Mouse (Mus musculus): ENCODE measurements around the gene Gm15557.
A peak's percentile ranks its signal among the peaks of the same experiment; 100 is the strongest.

Gm15557 gene

DNA sequence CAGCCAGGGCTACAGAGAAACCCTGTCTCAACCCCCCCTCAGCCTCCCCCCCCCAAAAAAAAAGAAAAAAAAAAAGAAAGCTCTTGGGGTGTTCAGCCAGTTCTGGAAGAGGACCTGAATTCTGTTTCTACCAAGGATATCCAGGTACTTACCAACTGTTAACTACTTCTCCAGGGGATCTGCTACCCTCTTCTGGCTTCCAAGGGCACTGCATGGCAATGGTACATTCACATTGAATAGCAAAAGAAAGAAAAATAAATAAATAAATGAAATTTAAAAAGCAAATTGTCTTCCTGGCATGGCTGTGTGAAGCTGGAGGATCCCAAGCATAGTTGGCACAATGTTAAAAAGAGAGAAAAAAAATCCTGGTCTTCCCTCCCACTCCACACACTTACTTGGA is 11.5 kb downstream of the Gm15557 start:
- DNase-seq (ENCODE audit: low spot score) = no peak

DNA sequence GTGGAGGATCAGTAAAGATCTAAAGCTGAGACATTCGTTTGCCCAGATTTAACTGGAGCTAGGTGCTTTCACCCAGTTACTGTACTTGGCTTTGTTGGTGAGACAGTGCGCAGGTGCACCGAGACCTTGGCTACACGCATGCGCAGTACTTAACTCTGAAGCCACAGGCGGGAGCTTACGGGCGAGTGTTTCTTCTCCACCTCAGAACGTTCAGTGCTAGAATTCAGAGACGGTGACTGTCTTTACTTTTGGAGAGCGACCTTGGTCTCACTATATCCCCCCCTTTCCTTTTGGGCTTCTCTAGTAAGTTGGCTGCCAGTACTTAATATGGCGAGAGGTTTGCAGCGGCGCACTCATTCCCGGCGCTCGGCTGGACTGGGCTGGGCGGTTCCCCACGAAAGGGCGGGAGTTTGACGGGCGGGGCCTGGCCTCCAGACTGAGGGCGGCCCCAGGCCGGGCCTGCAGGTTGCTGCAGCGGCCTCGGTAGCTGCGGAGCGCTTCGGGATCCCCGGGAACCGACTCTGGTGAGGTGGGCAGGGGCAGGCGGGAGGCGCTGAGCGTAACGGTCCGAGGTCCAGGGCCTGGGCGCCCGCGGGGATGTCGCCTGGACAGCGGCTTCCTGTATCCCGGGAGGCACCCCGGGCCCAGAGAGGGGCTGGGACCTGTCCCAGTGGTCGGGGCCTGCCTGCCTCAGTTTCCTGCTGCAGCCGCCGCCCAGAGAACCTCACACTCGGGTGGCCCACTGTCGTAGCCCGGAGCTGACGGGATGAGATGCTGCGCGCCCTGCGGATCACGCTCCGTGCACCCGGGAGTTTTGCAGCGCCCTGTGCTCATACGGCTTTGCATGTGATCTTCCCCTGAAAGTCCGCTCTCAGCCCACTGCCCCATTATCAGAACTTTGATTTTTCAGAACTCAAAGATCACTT is 15.9 kb downstream of the Gm15557 start, which contains the start of gene Cep250:
Cep250 (plus strand) TSS at position 325 of the 926 bp plus-strand sequence.
- DNase-seq (ENCODE audit: low spot score) = peak; percentile 86

DNA sequence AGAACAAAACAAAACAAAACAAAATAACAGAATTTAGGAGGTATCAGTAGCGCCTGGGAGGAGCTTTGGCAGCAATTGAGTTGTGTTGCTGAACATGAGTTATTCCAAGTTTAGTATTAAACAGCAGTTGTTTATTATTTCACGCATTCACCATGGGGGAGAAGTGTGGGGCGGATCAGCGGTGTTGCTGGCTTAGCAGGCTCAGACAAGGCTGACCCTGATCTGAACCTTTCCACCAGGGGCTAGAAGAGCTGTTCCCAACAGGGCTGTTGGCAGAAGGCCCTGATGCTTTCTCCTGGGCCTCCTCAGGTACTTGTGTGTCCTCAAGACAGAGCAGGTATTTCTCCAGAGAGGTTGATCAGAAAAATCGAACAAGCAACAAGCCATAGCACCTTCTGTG is 19.5 kb downstream of the Gm15557 start:
- no peak for DNase-seq (ENCODE audit: low spot score)

DNA sequence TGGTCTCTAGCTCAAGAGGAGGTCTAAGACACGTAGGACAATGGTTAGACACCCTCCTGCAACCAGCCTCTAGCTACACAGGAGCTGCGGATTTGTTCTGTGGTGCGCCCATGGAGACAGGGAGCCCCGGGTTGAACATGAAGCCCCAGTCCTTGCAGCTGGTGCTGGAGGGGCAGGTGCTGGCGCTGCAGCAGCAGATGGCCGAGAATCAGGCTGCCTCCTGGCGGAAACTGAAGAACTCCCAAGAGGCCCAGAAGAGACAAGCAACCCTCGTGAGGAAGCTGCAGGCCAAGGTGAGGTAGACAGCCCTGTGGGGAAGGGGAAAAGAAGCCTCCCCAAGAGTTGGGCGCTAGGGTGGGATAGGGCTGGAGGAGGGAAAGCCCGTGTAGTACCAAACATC is 21.3 kb downstream of the Gm15557 start:
- DNase-seq (ENCODE audit: low spot score) = no peak

DNA sequence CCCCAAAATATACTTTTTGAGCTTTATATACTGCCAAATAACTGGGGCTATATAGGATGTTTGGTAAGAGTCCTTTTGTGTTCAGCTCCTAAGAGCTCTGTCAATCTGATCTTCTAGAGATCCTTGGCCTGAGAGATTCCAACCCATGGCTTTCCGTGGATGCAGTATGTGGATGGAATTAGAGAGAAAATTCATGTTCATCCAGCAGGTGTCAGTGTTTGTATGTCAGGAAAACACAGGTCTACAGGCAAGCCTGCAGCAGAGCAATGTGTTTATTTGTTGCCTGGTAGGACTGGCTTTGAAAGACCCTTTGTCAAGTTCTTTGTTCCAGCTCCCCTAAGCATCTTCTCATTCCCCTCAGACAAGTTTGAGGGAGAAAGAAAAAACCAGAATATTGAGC is 22.5 kb downstream of the Gm15557 start:
- no peak for DNase-seq (ENCODE audit: low spot score)

DNA sequence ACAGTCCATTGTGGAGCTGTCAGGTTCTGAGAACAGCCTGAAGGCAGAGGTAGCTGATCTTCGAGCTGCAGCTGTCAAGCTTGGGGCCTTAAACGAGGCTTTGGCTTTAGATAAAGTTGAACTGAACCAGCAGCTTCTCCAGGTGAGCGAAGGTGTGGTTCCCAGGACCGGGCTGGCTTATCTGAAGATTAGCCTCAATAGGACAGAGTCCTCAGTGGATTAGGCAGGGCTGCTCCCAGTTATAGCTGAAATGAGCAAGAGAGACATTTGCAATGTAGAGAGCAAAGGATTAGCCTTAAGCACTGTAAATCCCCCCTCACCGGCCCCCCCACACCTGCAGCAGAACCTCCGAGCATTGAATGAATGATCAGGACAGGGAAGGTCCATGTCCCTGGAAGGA is 32.8 kb downstream of the Gm15557 start:
- DNase-seq (ENCODE audit: low spot score) = no peak

DNA sequence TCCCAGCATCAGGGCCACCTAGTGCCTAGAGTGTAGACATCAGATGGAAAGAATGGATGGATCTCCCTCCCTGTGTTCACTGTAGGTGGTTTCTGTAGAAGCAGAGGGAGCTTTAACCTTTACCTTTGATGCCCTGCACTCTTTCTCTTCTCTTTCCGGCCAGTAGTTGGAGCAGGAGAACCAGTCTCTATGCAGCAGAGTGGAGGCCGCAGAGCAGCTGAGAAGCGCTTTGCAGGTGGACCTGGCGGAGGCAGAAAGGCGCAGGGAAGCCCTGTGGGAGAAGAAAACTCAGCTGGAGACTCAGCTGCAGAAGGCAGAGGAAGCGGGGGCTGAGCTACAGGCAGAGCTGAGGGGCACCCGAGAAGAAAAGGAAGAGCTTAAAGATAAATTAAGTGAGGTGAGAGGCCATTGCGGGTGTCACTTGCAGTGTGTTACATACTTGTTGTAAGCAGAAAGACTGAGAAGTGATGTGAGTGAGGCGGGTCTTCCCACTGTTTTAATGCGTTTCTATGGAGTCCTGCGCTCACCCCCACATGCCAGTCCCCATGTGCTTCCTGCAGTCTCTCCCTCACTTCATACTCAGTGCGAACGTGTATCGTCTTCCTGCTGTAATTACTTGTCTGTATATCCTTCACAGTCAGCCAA is 33.7 kb downstream of the Gm15557 start:
- no peak for DNase-seq (ENCODE audit: low spot score)

DNA sequence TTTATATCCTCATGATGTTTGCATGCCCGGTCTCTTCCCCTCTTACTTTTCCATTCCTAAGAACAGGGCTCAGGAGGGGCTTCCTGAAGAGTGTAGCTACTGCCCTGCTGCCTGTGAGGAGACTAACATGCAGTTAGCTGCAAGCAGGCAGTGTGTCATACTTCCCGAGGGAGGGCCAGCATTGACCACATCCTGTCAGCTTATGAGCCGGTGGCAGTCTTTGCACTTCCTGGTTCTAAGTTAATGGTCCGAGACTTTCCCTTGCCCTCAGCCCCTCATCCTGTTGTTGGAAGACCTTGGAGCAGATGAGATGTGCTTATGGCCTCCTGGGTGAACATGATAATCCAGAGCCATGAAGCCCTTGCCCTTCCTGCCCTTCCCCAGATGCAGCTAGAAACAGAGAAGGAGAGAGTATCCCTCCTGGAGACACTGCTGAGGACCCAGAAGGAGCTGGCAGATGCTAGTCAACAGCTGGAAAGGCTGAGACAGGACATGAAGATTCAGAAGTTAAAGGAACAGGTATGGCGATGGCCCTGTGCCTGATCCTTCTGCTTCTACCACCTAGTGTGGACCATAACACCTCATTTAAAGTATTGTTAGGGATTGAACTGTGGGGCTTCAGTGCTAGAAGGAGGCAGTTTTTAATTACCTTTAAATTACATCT is 38.9 kb downstream of the Gm15557 start:
- DNase-seq (ENCODE audit: low spot score) = no peak

DNA sequence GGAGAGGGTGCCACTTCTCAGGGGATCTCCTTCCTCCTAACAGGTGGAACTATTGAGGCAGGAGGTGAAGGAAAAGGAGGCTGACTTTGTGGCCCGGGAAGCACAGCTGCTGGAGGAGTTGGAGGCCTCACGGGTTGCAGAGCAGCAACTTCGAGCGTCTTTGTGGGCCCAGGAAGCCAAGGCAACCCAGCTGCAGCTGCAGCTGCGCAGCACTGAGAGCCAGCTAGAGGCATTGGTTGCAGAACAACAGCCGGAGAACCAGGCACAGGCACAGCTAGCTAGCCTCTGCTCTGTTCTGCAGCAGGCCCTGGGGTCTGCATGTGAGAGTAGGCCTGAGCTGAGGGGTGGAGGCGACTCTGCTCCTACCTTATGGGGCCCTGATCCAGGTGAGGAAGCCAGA is 45.2 kb downstream of the Gm15557 start:
- no peak for DNase-seq (ENCODE audit: low spot score)

DNA sequence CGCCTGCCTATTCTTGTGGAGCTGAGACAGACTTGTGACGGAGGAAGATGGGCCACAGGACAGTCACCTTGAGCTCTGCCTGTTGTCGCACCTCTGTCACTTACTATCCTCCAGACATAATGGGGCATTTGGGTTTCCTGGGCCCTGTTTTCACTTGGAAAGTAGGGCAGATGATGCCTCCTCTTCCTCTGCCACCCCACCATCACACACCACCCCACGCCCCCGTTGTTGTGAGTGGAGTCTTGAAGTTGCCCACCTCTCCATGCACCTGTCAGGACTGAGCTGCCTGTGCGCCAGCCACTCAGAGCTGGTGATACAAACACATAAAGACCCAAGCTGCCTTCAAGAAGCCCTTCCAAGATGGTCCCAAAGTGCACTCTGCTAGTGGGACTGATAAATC is 46.6 kb downstream of the Gm15557 start:
- DNase-seq (ENCODE audit: low spot score) = no peak

DNA sequence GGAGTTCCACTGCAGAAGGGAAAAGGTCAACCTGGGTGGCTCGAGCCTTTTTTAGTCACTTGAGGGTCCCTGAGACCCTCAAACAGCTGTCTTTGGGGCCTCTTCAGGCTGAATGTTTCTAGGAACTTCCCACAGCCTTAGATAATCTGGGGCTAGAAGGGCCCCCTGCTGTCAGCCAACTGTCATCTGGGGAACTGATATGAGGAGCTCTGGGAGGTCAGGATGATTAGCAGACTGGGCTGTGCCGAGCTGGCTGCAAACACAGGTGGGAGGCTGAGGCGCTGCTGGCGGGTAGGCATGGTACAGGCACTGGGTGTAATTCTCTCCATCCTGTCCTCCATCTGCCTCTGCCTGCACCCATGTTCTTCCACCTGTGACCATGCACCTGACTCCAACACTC is 48.6 kb downstream of the Gm15557 start:
- DNase-seq (ENCODE audit: low spot score) = no peak

DNA sequence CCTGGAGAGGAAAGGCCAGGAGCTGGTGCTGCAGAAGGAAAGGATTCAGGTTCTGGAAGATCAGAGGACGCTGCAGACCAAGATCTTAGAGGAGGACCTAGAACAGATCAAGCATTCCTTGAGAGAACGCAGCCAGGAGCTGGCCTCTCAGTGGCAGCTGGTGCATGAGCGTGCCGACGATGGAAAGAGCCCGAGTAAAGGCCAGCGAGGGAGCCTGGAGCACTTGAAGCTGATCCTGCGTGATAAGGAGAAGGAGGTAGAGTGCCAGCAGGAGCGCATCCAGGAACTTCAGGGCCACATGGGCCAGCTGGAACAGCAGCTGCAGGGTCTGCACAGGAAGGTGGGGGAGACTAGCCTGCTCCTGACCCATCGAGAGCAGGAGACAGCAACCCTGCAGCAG is 50.6 kb downstream of the Gm15557 start:
- no peak for DNase-seq (ENCODE audit: low spot score)

DNA sequence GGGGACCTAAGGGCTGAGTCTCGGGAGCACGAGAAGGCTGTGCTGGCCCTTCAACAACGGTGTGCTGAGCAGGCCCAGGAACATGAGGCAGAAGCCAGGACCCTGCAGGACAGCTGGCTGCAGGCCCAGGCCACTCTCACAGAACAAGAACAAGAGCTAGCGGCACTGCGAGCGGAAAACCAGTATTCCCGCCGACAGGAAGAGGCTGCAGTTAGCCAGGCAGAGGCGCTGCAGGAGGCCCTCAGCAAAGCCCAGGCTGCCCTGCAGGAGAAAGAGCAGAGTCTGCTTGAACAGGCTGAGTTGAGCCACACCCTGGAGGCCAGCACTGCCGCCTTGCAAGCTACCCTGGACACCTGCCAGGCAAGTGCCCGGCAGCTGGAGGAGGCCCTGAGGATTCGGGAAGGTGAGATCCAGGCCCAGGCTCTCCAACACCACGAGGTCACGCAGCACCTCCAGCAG is 51.4 kb downstream of the Gm15557 start:
- DNase-seq (ENCODE audit: low spot score) = no peak
